Mouse (Mus musculus): ENCODE data around the gene Morc1.

The Morc1 gene

DNA sequence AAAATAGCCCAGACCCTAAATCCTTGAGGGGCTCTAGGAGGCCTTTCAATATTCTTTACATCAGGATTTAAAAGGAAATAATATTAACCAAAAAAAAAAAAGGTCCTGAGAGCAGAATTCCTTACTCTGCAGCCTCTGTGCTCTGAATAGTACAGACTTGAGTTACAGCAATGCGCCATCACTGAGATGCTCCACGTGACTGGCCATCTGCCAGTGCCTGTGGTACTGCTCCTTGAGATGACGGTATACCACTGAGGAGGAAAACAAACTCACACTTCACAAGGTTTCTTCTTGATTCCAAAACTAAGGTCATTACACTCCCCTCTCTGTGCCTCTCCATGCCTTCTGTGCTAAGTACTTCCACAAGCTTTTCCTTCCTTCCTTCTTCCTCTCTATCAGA is 195.1 kb downstream of the Morc1 start:
- in situ Hi-C loops (cut with MboI; ENCODE audit: unreplicated experiment in 2 of 2) = no loop called here

DNA sequence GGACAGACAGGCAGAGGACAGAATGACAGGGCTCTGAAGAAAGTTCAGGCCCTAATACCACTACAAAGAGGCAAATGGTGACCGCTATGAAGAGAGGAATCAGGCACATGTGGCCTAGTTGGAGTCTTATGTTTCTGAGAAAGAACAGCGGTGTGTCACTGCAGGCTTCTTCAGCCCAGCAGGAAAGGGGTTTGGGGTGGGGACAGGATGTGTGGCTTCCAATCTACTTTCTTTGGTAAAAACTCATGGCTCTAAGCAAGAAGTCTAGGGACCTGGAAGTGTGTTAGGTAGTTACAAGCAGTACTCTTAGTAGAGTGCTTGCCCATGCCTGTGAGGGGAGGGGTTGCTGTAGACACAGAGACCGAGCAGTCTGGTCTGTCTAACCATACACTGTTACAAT is 196.3 kb downstream of the Morc1 start:
- in situ Hi-C loops (cut with MboI; ENCODE audit: unreplicated experiment in 2 of 2) = no loop called here

- in situ Hi-C loops (cut with MboI; ENCODE audit: unreplicated experiment in 2 of 2) = no loop called here
Measured at GRCm38 (mm10) chr16:48629710-48630109, 198.7 kb downstream of the Morc1 start.

- in situ Hi-C loops (cut with MboI; ENCODE audit: unreplicated experiment in 2 of 2) = no loop called here
Measured at GRCm38 (mm10) chr16:48630466-48630865, 199.4 kb downstream of the Morc1 start.

GRCm38 (mm10) chr16:48632351-48632750 is 201.3 kb downstream of the Morc1 start:
- in situ Hi-C loops (cut with MboI; ENCODE audit: unreplicated experiment in 2 of 2) = no loop called here

DNA sequence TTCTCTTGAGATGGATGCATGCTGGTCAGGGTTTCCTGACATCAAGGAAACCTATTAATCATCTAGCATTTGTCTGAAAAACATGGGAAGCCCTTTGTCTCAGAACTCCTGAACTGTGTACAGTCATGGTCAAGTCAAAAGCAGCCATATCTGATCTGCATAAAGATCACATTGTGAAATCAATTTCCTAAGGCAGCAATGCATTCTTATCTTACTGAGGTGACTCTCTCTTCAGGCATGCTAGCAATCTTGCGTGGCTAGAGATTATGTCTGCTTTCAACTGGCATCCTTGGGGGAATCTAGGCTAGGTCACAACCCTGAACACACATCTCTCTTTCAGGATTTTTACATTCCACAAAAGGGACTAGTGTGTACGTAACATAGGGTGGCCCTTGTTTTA is 215.2 kb downstream of the Morc1 start:
- in situ Hi-C loops (cut with MboI; ENCODE audit: unreplicated experiment in 2 of 2) = no loop called here

DNA sequence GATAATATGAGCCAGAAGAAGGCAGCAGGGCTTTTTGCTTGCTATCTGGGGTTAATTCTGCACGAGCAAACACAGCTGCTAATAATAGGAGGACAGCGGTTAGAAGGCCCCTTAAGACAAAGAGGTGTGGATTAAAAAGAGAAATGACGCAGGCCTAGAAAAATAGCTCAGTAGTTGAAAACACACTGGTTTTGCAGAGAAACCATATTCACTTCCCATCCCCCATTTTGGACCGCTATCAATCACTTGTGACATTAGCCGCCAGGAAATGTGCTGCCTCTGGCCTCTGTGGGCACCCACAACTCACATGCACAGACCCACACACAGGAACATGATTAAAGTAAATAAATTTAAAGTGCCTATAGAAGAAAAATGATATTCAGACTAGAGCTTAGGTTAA is 240.7 kb downstream of the Morc1 start:
- in situ Hi-C loops (cut with MboI; ENCODE audit: unreplicated experiment in 2 of 2) = no loop called here

GRCm38 (mm10) chr16:48672664-48673063 is 241.6 kb downstream of the Morc1 start:
- in situ Hi-C loops (cut with MboI; ENCODE audit: unreplicated experiment in 2 of 2) = no loop called here

GRCm38 (mm10) chr16:48675607-48676006 is 244.6 kb downstream of the Morc1 start:
- in situ Hi-C loops (cut with MboI; ENCODE audit: unreplicated experiment in 2 of 2) = no loop called here

DNA sequence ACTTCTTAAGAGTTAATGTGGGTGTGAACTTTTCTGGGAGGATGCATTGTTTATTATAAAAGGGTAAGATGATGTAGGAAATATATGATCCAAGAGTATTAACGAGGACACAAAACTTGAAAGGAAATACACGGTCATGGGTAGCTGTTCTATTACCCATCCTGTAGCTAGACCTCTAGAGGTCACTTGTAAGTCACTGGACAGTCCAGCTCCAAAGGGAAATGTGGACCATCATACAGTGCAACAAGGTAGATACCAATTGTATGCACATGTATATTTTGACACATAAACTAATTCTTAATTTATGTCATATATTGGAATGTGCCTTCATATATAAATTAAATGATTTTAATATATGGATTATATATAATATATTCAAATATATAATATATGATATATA is 245.2 kb downstream of the Morc1 start:
- in situ Hi-C loops (cut with MboI; ENCODE audit: unreplicated experiment in 2 of 2) = no loop called here

DNA sequence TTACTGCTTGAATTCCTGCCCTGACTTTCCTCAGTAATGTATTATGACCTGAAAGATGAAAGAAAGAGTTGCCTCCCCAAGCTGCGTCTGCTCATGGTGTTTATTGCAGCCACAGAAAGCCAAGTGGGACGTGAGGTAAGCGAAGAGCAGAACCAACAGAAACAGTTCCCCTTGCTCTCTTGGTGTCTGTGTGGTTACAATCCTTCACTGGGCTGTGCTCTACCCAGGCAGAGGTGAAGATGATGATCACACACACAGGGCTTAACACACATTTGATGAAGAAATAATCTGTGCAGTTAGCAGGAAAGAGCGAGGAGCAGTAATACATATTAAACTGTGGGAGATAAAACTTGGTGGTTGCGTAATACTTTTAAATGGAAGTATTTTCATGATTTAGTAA is 246.3 kb downstream of the Morc1 start:
- in situ Hi-C loops (cut with MboI; ENCODE audit: unreplicated experiment in 2 of 2) = no loop called here

DNA sequence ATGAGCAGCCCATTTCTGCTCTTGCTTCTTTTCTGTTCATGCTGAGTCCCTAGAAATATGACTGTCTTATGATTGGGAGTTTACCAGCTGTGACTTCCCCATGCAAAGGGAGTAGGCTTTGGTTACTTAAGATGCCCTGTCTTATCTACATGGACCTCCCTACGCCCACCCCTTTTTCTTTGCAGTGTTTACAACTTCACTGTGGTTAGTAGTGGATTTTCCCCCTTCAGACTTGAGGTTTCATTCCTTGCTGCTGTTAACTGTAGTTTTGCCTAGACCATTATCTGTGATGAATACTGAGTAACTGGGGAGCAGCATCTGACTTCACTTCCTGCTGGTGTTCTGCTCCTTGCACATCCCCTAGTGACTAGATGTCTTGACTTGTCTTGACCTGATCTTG is 247.0 kb downstream of the Morc1 start:
- in situ Hi-C loops (cut with MboI; ENCODE audit: unreplicated experiment in 2 of 2) = no loop called here
